Mouse (Mus musculus) fibroblast of lung, adult 2 months (primary cell): Measurements from ENCODE around the gene Ttll10.

ENCODE experiments used
- DNase-seq: peaks from one replicate; pipeline ENCODE4 v3.0.0-alpha.2; 2011; ENCODE audit warnings: low read depth

The Ttll10 gene

GRCm38 (mm10) chr4:156065156-156065894 is 6.1 kb upstream of the Ttll10 start:
- DNase-seq, result no peak

GRCm38 (mm10) chr4:156064510-156064897 is 5.3 kb upstream of the Ttll10 start:
- DNase-seq, result no peak

- no peak for DNase-seq
Observed at GRCm38 (mm10) chr4:156063861-156064509, 4.8 kb upstream of the Ttll10 start.

DNA sequence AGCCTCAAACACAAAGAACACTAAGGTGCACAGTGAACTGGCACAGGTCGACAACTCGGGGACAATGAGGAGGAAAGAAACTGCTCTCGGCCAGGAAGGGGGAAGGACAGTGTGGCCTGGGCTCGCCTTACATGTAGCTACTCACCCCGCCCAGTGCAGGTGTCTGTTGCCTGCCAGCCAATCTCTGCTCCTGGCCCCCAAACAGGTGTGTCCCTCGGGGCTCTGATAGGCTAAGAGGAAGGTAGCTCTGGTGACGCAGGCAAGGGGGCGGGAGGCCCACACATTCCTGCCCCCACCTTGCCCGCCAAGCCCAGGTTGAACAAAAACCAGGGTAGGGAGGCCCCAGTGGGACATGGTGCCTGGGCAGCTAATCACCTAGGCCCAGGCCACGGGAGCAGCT is 499 bp upstream of the Ttll10 start:
- no peak for DNase-seq

- no peak for DNase-seq
Observed at GRCm38 (mm10) chr4:156058826-156059225, 388 bp downstream of the Ttll10 start.

DNA sequence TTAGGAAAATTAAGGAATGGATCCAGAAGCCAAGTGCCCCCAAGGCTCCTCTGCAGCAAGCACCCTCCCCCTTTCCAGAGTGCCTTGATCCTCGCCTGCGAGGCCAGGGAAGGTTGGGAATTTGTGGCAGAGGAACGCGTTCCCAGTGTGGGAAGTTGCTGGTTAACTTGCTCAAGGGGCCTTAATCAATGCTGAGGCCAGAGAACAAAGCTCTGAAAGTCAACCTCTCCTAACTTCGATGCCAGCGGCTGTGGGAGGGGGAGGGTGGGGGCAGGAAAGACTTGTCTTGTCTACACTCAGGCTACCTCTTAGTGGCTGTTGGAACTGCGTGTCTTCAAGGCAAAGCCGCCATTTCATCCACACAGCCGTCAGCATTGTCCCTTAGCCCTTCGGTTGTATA is 1.5 kb downstream of the Ttll10 start:
- DNase-seq, result no peak

DNA sequence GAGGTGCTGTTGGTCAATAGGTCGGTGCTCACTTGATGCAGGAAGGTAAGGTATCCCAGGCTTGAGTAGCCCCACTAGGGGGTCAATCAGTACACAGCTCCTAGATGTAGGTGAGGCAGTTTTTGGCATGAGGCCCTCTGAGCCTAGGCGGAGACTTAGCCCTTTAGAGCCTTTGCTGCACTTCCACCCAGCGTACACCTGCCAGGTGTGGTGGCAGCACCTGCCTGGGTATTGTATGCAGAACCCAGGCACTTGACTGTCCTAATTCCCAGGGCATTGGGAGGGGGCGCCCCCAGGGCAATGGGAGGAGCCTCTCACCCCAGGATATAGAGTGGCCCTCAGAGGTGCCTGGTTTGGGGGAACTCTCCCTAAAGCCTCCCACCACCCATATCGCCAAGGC is 4.0 kb downstream of the Ttll10 start:
- no peak for DNase-seq

DNA sequence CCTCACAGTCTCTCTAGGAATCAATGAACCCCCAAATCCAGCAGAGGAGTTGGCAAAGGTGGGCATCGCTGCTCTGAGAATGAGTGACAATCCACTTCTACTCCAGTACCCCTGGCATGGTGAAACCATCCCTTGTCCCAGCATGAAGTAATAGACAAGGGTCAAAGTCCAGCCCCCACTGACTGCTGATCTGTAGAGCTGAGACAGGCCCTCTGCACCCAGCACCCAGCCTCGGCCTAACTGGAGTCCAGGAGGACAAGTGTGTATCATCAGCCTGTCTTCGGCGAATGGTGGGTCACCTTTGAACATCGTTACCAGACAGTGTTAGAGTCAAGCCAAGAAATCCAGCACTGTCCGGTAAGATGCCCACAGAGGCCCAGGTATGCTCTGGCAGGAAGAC is 4.6 kb downstream of the Ttll10 start:
- DNase-seq, result no peak

DNA sequence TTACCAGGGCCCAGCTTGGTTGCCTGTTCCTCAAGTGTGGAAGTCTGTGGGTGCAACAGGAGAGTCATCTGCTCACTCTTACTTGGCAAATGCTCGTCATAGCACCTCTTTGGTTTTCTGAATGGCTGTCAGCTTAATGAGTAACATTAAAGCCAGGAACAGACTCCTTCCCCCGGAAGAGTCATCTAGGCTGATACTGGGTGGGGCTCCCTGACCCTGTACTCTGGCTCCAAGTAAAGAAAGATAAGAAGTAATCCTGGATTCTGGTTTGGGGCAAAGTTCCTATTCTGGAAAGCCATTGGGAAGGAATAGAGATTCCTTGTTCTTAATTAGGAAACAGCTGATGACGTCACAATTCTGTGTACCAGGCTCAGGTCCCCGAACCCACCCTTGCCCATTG is 5.1 kb downstream of the Ttll10 start:
- no peak for DNase-seq

GRCm38 (mm10) chr4:156053113-156053512 is 6.1 kb downstream of the Ttll10 start:
- DNase-seq, result no peak

DNA sequence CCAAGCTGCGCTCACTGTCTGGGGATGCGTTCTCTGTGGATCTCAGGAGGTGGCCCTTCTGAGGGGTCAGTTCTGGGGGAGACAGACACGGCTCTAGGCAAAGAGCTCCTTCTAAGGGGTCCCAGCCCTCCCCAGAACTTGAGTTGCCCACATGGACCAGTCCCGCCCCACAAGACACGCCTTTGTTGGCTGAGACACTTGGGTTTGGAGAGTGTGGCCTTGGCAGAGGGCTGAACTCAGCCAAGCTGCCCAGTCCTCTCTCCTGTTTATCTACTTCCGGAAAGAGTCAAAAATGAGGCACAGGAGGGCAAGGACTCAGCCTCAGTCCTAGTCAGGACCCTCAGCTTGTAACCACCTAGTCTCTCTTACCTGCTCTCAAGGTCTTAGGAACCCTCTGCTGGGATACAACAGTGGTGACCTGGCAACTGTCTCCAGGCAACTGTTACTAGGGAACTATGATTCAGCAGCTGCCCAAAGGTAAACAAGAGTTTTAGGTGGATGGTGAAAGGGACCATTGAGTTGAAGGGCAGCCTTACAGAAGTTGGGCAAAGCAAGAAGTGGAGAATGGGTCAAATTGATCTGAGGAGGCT is 8.7 kb downstream of the Ttll10 start:
- DNase-seq, result peak; percentile 62

GRCm38 (mm10) chr4:156049779-156050178 is 9.4 kb downstream of the Ttll10 start:
- no peak for DNase-seq

- DNase-seq, result no peak
Observed at GRCm38 (mm10) chr4:156044754-156045153, 14.5 kb downstream of the Ttll10 start.

- DNase-seq, result no peak
Observed at GRCm38 (mm10) chr4:156034901-156035300, 24.3 kb downstream of the Ttll10 start.

DNA sequence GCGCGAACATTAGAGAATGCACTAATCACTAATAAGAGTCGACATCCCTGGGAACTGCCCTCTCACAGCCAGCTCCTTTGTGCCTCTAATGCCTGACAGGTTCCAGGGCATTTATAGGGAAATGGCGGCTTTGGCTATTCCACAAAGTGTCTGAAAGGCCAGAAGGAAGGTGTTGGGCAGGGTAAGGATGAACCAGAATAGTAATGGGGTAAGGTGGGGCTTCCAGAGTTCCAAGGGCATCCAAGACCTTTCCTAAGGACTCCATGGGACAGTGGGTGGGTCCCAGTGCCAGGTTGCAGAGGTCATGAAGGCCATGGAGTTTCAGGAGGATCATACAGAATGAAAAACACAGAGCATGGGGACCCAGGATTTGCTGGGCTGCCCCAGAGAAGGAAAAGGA is 24.9 kb downstream of the Ttll10 start:
- DNase-seq, result no peak

DNA sequence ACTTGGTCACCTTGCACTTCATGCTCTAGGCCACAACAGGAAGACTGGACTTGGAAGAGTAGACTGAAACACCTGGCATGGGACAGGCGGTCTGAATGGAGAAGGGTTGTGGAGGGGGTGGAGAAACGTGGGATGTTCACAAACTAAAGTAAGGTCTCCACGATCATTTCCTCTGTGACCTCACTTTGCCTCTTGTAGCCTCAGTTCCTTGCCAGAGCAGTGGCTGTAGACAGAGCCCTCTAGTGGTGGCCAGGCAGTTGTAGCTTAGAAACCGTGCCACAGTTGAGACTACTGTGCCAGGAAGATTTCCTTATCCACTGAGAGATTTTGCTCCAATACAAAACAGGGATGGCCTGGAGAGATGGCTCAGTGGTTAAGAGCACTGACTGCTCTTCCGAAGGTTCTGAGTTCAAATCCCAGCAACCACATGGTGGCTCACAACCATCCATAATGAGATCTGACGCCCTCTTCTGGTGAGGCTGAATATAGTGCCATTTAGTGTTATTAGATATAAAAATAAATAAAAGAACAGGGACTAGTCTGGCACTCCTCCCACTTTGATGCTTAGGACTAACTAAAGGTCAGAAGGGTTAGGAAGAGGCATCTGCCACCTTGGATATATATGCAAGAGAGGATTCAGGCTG is 25.6 kb downstream of the Ttll10 start:
- peak; percentile 21 for DNase-seq

- DNase-seq, result no peak
Observed at GRCm38 (mm10) chr4:156032856-156033255, 26.4 kb downstream of the Ttll10 start.

GRCm38 (mm10) chr4:156031593-156032391 is 27.4 kb downstream of the Ttll10 start:
- peak; percentile 83 for DNase-seq

- no peak for DNase-seq
Observed at GRCm38 (mm10) chr4:156031255-156031592, 28.0 kb downstream of the Ttll10 start.

DNA sequence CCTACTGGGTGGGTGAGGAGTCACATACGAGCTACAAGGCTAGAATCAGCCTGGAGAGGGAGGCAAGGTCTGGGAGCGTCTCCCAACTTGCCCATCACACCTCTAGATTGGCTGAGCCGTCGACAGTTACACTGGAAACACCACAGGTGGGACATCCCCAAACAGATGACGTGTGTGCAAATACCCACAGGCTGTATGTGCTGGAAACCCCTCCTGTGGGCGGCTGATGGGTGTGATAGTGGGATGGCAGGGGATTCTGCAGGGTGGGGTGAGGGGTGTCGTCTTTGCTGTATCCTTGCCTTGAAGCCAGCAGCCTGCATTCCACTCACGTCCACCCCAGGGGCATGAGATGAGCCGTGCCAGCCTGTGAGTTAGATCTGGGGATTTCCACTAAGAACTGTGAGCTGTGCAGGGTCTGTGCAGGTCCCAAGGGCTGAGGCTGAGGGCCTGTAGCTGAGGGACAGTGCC is 28.5 kb downstream of the Ttll10 start:
- DNase-seq, result no peak

- DNase-seq, result no peak
Observed at GRCm38 (mm10) chr4:156028580-156028979, 30.6 kb downstream of the Ttll10 start.

GRCm38 (mm10) chr4:156026013-156026412 is 33.2 kb downstream of the Ttll10 start, which contains the start of gene Tnfrsf18:
Gene Tnfrsf18, plus strand, starts transcription at chr4:156026164.
- DNase-seq, result no peak
